Mouse (Mus musculus): ENCODE measurements around the gene Erc1. TPM values are rescaled to one million over a fixed set of nuclear protein-coding genes. Genes with fewer than 3 reads are reported as not detected.

Erc1 gene
- polyA plus RNA-seq, 1 experiment from 2014 or later: 2.7 TPM

DNA sequence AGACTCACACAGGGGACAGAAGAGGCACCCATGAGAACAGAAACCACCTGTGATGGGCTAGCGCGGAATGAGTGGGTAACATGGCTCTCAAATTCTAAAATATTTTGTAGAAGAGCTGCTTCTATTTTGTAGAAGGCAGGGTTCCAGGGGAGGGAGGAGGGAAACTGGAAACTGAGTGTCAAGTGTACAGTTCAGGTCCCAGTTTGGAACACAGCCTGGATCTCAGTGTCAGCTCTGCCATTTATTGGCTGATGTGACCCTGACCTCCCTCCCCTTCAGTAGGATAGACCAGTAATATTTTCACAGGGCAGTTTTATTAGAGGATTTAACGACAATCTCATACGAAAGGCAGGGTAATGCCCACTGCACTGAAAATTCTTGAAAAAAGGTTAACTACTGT lies 271.3 kb downstream of the Erc1 start:
- no peak overlapping the region for H3K27ac ChIP-seq (ENCODE audit: low read length)
- no peaks in the 10 kb centered on the region for H3K4me1 ChIP-seq (ENCODE audit: control insufficient read depth, low read depth, low read length)
- no peak overlapping the region for H3K9ac ChIP-seq (ENCODE audit: low read depth, low read length)
- no peak overlapping the region for H3K4me2 ChIP-seq (ENCODE audit: low read depth, low read length)
- H3K9me3 ChIP-seq (replicated peaks; ENCODE audit: control insufficient read depth, low read length): no peaks in the 10 kb centered on the region
- ATAC-seq (ENCODE audit: low read depth): no peak
- 89% methylated on average over 4 of the region's 4 CpGs for WGBS (ENCODE audit: insufficient replicate concordance)
- H3K4me3 ChIP-seq (ENCODE audit: low read depth, low read length): no peak overlapping the region
- H3K36me3 ChIP-seq (ENCODE audit: control insufficient read depth, insufficient read depth): no peaks in the 10 kb centered on the region
- no peaks in the 10 kb centered on the region for H3K27me3 ChIP-seq (ENCODE audit: control insufficient read depth, insufficient read depth, low read depth, low read length)

DNA sequence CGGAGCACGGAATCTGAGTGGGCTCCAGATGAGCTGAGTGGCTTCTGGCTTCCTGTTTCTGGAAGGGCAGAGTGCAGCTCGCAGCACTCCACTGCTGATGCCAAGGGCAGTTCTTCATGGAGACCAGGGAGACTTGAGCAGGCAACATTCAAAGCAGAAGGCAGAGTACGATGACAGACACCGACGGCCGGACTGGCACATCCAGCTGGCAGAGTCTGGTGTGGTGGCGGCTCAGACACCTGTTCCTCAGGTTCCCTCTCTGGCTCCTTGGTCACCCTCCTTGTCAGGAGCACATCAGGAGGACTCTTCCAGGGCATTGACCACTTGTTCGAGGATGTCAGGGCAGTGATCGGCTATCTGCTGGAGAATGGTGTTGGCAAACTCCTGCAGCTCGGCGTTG lies 272.6 kb downstream of the Erc1 start:
- H3K4me2 ChIP-seq (ENCODE audit: low read depth, low read length): no peak overlapping the region

DNA sequence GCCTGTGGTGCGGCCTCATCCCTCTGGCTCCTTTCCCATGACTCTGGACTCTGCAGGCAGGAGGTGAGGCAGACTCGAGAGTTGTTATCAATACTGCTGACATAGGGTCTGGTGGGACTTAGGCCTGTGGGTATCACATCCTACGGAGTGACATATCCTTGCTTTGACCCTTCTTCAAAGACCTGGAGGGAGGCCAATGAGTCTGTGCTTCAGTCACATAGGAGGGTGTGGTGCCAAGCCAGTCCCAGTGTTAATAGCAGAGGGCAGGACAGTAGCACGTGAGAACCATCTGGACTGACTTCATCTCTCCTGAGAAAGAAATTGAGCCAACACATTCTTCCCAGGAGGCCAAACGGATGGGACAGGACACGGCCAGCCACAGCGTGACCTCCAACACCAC lies 275.7 kb downstream of the Erc1 start:
- Histone ChIP-seq H3K27me3 (ENCODE audit: control insufficient read depth, insufficient read depth, low read depth, low read length) (no peaks in the 10 kb centered on the region), H3K9ac (ENCODE audit: low read depth, low read length) (no peak overlapping the region), H3K4me1 (ENCODE audit: control insufficient read depth, low read depth, low read length) (no peaks in the 10 kb centered on the region), H3K27ac (ENCODE audit: low read length) (no peak overlapping the region), H3K9me3 (replicated peaks; ENCODE audit: control insufficient read depth, low read length) (no peaks in the 10 kb centered on the region), H3K4me3 (ENCODE audit: low read depth, low read length) (no peak overlapping the region), H3K4me2 (ENCODE audit: low read depth, low read length) (no peak overlapping the region), H3K36me3 (ENCODE audit: control insufficient read depth, insufficient read depth) (no peaks in the 10 kb centered on the region)
- 74% methylated on average over 7 of the region's 7 CpGs for WGBS (ENCODE audit: insufficient replicate concordance)
- ATAC-seq (ENCODE audit: low read depth): no peak

More for the DNA sequence above, 272.6 kb downstream of the Erc1 start:
- no peaks in the 10 kb centered on the region for H3K9me3 ChIP-seq (replicated peaks; ENCODE audit: control insufficient read depth, low read length)
- H3K9ac ChIP-seq (ENCODE audit: low read depth, low read length): no peak overlapping the region
- WGBS (ENCODE audit: insufficient replicate concordance): 89% methylated on average over 12 of the region's 12 CpGs
- H3K27me3 ChIP-seq (ENCODE audit: control insufficient read depth, insufficient read depth, low read depth, low read length): no peaks in the 10 kb centered on the region
- no peak for ATAC-seq (ENCODE audit: low read depth)
- H3K4me3 ChIP-seq (ENCODE audit: low read depth, low read length): no peak overlapping the region
- no peaks in the 10 kb centered on the region for H3K36me3 ChIP-seq (ENCODE audit: control insufficient read depth, insufficient read depth)
- H3K27ac ChIP-seq (ENCODE audit: low read length): no peak overlapping the region
- no peaks in the 10 kb centered on the region for H3K4me1 ChIP-seq (ENCODE audit: control insufficient read depth, low read depth, low read length)

DNA sequence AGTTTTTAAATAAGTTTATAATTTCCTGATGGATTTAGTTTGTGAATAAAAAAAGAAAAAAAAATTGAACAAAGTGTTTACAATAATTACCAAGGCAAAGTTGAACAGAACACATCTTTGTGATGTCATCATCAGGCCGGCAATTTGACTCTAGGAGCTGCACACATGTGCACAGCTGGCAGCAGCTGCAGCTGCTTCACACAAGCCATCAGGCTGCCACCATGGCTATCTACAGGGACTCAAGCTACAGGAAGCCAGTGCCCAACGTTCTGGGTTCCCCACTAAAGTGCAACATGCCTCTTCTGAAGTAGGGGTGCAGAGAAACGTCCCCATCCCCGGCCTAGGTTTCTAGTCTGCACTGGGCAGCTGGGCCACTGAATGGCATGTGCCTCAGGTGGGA lies 277.2 kb downstream of the Erc1 start:
- H3K9ac ChIP-seq (ENCODE audit: low read depth, low read length): no peak overlapping the region
- H3K27me3 ChIP-seq (ENCODE audit: control insufficient read depth, insufficient read depth, low read depth, low read length): no peaks in the 10 kb centered on the region
- no peak overlapping the region for H3K27ac ChIP-seq (ENCODE audit: low read length)
- H3K9me3 ChIP-seq (replicated peaks; ENCODE audit: control insufficient read depth, low read length): no peaks in the 10 kb centered on the region
- no peaks in the 10 kb centered on the region for H3K36me3 ChIP-seq (ENCODE audit: control insufficient read depth, insufficient read depth)
- H3K4me3 ChIP-seq (ENCODE audit: low read depth, low read length): no peak overlapping the region
- ATAC-seq (ENCODE audit: low read depth): no peak
- H3K4me2 ChIP-seq (ENCODE audit: low read depth, low read length): no peak overlapping the region
- 63% methylated on average over 4 of the region's 4 CpGs for WGBS (ENCODE audit: insufficient replicate concordance)
- H3K4me1 ChIP-seq (ENCODE audit: control insufficient read depth, low read depth, low read length): no peaks in the 10 kb centered on the region

DNA sequence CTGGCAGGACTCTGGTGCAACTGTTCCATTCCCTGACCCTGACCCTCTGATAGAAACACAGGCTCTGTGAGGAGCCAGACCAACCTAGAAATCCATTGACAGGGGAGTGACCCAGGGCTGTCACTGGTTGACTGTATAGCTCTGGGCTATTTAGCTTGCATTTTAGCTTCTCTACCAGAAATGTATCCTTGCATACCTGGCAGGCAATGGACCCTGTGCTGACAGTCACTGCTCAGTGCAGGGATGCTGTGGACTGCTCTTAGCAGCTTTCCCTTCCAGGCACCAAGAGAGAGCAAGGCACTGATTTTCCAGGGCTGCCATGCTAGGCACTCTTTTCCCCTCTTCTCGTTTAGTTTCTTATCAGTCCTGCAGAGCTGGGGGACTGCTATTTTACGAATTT lies 279.6 kb downstream of the Erc1 start:
- H3K27me3 ChIP-seq (ENCODE audit: control insufficient read depth, insufficient read depth, low read depth, low read length): no peaks in the 10 kb centered on the region

DNA sequence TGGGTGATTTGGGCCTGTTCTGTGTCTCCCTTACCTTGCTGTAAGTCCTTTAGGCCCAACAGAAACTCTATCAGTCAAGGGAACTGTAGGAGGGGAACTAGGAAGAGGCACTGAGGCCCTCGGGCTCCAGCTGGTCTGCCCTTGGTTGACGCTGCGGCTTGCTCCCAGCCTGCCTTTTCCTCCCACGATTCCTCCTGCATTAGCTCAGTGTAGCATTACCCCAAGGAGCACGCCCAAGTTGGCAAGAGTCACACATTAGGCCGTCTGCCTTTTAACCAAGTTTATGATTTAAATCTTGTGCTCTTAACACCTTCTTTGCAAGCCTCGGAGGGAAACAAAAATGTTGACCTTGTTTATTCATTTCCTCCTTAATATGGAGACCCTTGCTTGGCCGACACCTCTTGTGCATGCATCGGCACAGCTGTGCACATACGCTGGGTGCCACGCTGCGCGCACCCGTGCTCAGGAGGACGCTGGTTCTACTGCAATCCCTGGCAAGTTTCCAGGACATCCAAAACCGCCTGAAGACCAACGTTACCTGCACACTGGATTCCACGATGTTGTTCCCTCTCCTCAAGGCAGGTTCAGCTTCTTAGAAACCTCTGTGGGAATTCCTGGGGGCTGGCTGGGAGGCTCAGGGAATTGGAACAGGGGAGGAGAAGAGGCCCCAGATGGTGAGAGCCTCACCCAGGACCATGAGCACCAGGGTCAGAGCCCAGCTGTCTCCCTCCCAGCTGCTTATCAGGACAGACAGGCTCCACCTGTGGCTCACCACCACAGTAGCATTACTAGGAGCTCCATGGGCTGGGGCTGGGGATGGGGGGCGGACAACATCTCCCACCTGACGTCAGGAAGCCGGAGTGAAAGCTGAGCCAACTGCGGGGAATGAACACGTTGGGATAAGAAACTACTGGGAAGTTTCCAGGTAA lies 282.3 kb downstream of the Erc1 start:
- Histone ChIP-seq H3K4me3 (ENCODE audit: low read depth, low read length) (no peak overlapping the region), H3K9ac (ENCODE audit: low read depth, low read length) (no peak overlapping the region), H3K4me1 (ENCODE audit: control insufficient read depth, low read depth, low read length) (no peaks in the 10 kb centered on the region), H3K27me3 (ENCODE audit: control insufficient read depth, insufficient read depth, low read depth, low read length) (no peaks in the 10 kb centered on the region), H3K9me3 (replicated peaks; ENCODE audit: control insufficient read depth, low read length) (no peaks in the 10 kb centered on the region), H3K36me3 (ENCODE audit: control insufficient read depth, insufficient read depth) (no peaks in the 10 kb centered on the region), H3K4me2 (ENCODE audit: low read depth, low read length) (no peak overlapping the region), H3K27ac (ENCODE audit: low read length) (no peak overlapping the region)
- WGBS (ENCODE audit: insufficient replicate concordance): 65% methylated on average over 23 of the region's 23 CpGs
- no peak for ATAC-seq (ENCODE audit: low read depth)

More for the DNA sequence above, 279.6 kb downstream of the Erc1 start:
- no peak overlapping the region for H3K27ac ChIP-seq (ENCODE audit: low read length)
- 37% methylated on average over 2 of the region's 2 CpGs for WGBS (ENCODE audit: insufficient replicate concordance)
- H3K36me3 ChIP-seq (ENCODE audit: control insufficient read depth, insufficient read depth): no peaks in the 10 kb centered on the region
- no peaks in the 10 kb centered on the region for H3K4me1 ChIP-seq (ENCODE audit: control insufficient read depth, low read depth, low read length)
- ATAC-seq (ENCODE audit: low read depth): no peak
- no peak overlapping the region for H3K4me2 ChIP-seq (ENCODE audit: low read depth, low read length)
- H3K9ac ChIP-seq (ENCODE audit: low read depth, low read length): no peak overlapping the region
- no peaks in the 10 kb centered on the region for H3K9me3 ChIP-seq (replicated peaks; ENCODE audit: control insufficient read depth, low read length)
- no peak overlapping the region for H3K4me3 ChIP-seq (ENCODE audit: low read depth, low read length)

DNA sequence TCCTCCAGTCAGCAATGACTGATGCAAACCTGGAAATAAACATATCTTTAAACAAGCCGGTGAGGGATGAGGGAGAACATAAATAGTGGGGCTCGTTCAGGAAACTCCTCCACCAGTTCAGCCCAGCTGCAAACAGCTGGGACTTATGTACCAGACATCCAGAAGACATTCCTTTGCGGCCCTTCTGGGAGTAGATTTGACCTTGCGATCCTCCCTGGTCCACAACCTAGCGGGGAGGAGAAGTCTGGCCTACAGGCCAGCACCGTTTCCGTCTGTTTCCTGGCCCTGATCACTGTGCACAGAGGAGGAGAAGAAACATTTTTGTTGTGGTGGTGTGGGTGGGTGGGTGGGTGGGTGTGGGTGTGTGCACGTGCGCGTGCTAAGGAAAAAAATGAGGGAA lies 285.4 kb downstream of the Erc1 start:
- H3K9ac ChIP-seq (ENCODE audit: low read depth, low read length): no peak overlapping the region
- no peaks in the 10 kb centered on the region for H3K4me1 ChIP-seq (ENCODE audit: control insufficient read depth, low read depth, low read length)
- no peak overlapping the region for H3K4me3 ChIP-seq (ENCODE audit: low read depth, low read length)
- H3K9me3 ChIP-seq (replicated peaks; ENCODE audit: control insufficient read depth, low read length): no peaks in the 10 kb centered on the region
- H3K36me3 ChIP-seq (ENCODE audit: control insufficient read depth, insufficient read depth): no peaks in the 10 kb centered on the region
- ATAC-seq (ENCODE audit: low read depth): no peak
- no peak overlapping the region for H3K4me2 ChIP-seq (ENCODE audit: low read depth, low read length)
- WGBS (ENCODE audit: insufficient replicate concordance): 65% methylated on average over 10 of the region's 10 CpGs
- no peaks in the 10 kb centered on the region for H3K27me3 ChIP-seq (ENCODE audit: control insufficient read depth, insufficient read depth, low read depth, low read length)
- H3K27ac ChIP-seq (ENCODE audit: low read length): no peak overlapping the region

DNA sequence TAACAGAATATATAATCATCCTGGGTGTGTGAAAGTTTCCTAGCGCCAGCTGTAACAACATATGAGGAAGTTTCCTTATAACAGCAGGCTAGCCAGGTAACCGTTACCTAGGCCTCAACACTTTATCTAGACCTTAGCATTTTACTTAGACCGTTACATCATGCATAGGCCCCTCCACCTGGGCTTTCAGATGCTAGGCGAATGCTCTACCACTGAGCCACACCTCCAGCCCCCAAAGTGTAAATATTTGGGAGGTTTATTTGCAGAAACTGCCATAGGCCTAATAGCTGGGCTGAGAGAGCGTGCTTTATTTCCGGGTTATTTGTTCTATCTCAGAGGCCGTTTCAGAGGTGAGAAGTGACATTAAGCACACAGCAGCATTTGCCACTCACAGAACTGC lies 289.1 kb downstream of the Erc1 start:
- Histone ChIP-seq H3K4me2 (ENCODE audit: low read depth, low read length) (no peak overlapping the region), H3K27me3 (ENCODE audit: control insufficient read depth, insufficient read depth, low read depth, low read length) (no peaks in the 10 kb centered on the region), H3K27ac (ENCODE audit: low read length) (no peak overlapping the region), H3K9ac (ENCODE audit: low read depth, low read length) (no peak overlapping the region), H3K9me3 (replicated peaks; ENCODE audit: control insufficient read depth, low read length) (no peaks in the 10 kb centered on the region), H3K4me3 (ENCODE audit: low read depth, low read length) (no peak overlapping the region), H3K36me3 (ENCODE audit: control insufficient read depth, insufficient read depth) (no peaks in the 10 kb centered on the region), H3K4me1 (ENCODE audit: control insufficient read depth, low read depth, low read length) (no peaks in the 10 kb centered on the region)
- no peak for ATAC-seq (ENCODE audit: low read depth)
- WGBS (ENCODE audit: insufficient replicate concordance): 51% methylated on average over 7 of the region's 7 CpGs

DNA sequence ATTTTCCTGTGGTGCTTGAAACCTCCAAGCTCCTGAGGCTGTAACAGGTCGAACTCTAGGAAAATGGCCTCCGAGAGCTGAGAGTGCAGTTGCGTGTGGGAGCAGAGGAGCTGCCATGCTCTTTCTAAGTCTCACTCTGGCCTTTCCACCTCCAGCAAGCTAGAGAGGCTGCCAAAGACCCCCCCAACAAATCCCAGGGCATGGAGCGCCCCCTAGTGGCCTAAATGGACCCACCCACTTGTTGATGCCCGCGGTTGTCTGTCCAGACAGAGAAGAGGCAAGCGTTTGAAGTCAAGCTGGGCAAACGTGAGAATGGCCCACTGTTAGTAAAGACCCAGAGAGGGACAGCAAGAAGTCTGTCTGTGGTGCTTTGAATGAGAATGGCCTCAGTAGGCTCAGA lies 293.5 kb downstream of the Erc1 start:
- ATAC-seq (ENCODE audit: low read depth): no peak

More for the DNA sequence above, 293.5 kb downstream of the Erc1 start:
- Histone ChIP-seq H3K27ac (ENCODE audit: low read length) (no peak overlapping the region), H3K4me1 (ENCODE audit: control insufficient read depth, low read depth, low read length) (no peaks in the 10 kb centered on the region), H3K4me2 (ENCODE audit: low read depth, low read length) (no peak overlapping the region), H3K9ac (ENCODE audit: low read depth, low read length) (no peak overlapping the region), H3K36me3 (ENCODE audit: control insufficient read depth, insufficient read depth) (no peaks in the 10 kb centered on the region), H3K27me3 (ENCODE audit: control insufficient read depth, insufficient read depth, low read depth, low read length) (no peaks in the 10 kb centered on the region), H3K9me3 (replicated peaks; ENCODE audit: control insufficient read depth, low read length) (no peaks in the 10 kb centered on the region), H3K4me3 (ENCODE audit: low read depth, low read length) (no peak overlapping the region)
- 66% methylated on average over 8 of the region's 8 CpGs for WGBS (ENCODE audit: insufficient replicate concordance)

Data from liver, embryonic 16.5 days (tissue).